Mouse (Mus musculus) megakaryocyte progenitor cell, adult 5-6 weeks (primary cell): Measurements from ENCODE around the gene Fam122b. TPM values are rescaled to one million over a fixed set of nuclear protein-coding genes. Genes with fewer than 3 reads are reported as not detected.
"Not testable (repeated sequence)": the region's sequence is repeated elsewhere in the genome, so short reads cannot be mapped to it uniquely, and the experiment has no call there.

Experiments
- ATAC-seq: replicated peaks from 2 replicates; pipeline ENCODE4 v1.8.0; 2016; ENCODE audit warnings: mild to moderate bottlenecking, moderate TSS enrichment, inconsistent platforms; ENCODE audit not compliant: poor library complexity
- total RNA-seq, 2 experiments: library from RNA; stranded (forward) in 1 of 2; stranded (reverse) in 1 of 2; fragments of 157-497, 149-512 nt in 1 of 2; fragments of 200-1000 nt in 1 of 2; gene quantifications; 2 replicates each; pipeline versions ENCODE4 v1.2.3 to v1.2.4; 2015 to 2017

Gene Fam122b
- total RNA-seq (2015), result 21.7 and 28.2 TPM in 2 replicates
- 5.0 and 6.5 TPM in 2 replicates for total RNA-seq (2017)

- ATAC-seq, result peak; percentile 81
These were observed at the start of gene Fam122b for GRCm38 (mm10) chrX:53269289-53270062. TSS of gene Fam122b (minus strand) at chrX:53269805.

GRCm38 (mm10) chrX:53287924-53288323 is 18.3 kb upstream of the Fam122b start:
- ATAC-seq, result no peak

- ATAC-seq, result no peak
These were observed 3.5 kb upstream of the Fam122b start, which contains the start of gene Fam122c for GRCm38 (mm10) chrX:53273124-53273523. TSS of gene Fam122c (plus strand) at chrX:53273424.

- ATAC-seq, result not testable (repeated sequence)
These were observed 2.0 kb upstream of the Fam122b start for GRCm38 (mm10) chrX:53271628-53272027.

GRCm38 (mm10) chrX:53270063-53270432 is 443 bp upstream of the Fam122b start:
- peak; percentile 3 for ATAC-seq

- peak; percentile 91 for ATAC-seq
These were observed 749 bp downstream of the Fam122b start for GRCm38 (mm10) chrX:53268856-53269255.

GRCm38 (mm10) chrX:53266186-53266585 is 3.4 kb downstream of the Fam122b start:
- no peak for ATAC-seq

- ATAC-seq, result no peak
These were observed 14.4 kb downstream of the Fam122b start for GRCm38 (mm10) chrX:53255195-53255594.

GRCm38 (mm10) chrX:53240011-53240410 is 29.6 kb downstream of the Fam122b start, which contains the start of gene Plac1:
TSS of gene Plac1 (minus strand) at chrX:53240111.
- peak; percentile 51 for ATAC-seq

GRCm38 (mm10) chrX:53237971-53238370 is 31.6 kb downstream of the Fam122b start:
- peak; percentile 69; the same call in 1 of the 2 replicates for ATAC-seq

GRCm38 (mm10) chrX:53236404-53236803 is 33.2 kb downstream of the Fam122b start:
- peak; percentile 82 for ATAC-seq

- no peak for ATAC-seq
These were observed 35.9 kb downstream of the Fam122b start for GRCm38 (mm10) chrX:53233689-53234088.

- no peak for ATAC-seq
These were observed 37.6 kb downstream of the Fam122b start for GRCm38 (mm10) chrX:53231965-53232364.

- no peak for ATAC-seq
These were observed 45.2 kb downstream of the Fam122b start for GRCm38 (mm10) chrX:53224353-53224944.

- ATAC-seq, result no peak
These were observed 48.8 kb downstream of the Fam122b start for GRCm38 (mm10) chrX:53220855-53221254.

GRCm38 (mm10) chrX:53214557-53215229 is 54.9 kb downstream of the Fam122b start:
- no peak for ATAC-seq

GRCm38 (mm10) chrX:53213838-53214237 is 55.8 kb downstream of the Fam122b start:
- ATAC-seq, result no peak

- ATAC-seq, result no peak
These were observed 57.1 kb downstream of the Fam122b start for GRCm38 (mm10) chrX:53212485-53212884.

- ATAC-seq, result no peak
These were observed 57.7 kb downstream of the Fam122b start for GRCm38 (mm10) chrX:53211756-53212483.

- no peak for ATAC-seq
These were observed 60.2 kb downstream of the Fam122b start for GRCm38 (mm10) chrX:53209431-53209830.
